Mouse (Mus musculus): ENCODE measurements at regions not wholly inside any gene's neighbourhood (a gene's known extent, or its start where the extent isn't known, plus 50 kb on each side); places are given as distances from the start of the nearest gene placed in this dataset.

DNA sequence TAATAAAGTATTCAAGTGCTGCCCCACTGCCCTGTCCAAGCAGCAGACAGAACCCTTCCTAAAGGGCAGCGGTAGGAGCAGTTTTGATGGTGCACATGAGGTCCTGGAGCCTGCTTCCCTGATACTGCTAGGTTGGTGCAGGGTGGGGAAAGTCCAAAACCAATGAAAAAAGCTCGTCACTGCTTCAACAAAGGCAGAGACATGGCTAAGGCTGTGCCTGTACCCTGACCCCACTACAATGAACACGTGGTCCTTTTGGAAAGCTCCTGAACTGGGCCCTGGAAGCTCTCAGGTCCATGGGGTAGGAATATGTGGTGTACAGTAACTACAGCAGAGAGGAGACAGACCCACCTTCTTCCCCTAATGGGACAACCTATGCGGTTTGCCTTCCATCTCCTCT lies 104.1 kb upstream of the Tpm1 start:
- TF ChIP-seq CTCF (IDR thresholded peaks at IDR 0.05; ENCODE audit: borderline replicate concordance, control insufficient read depth, extremely low read depth, insufficient read depth, low read length, poor library complexity) (no peak), POLR2A (IDR thresholded peaks at IDR 0.05; ENCODE audit: control insufficient read depth, extremely low read depth, insufficient read depth, low read length, poor library complexity) (no peak)
- no peak overlapping the region for H3K27ac ChIP-seq (ENCODE audit: control insufficient read depth, insufficient read depth, low read length)
- no peaks in the 10 kb centered on the region for H3K36me3 ChIP-seq (ENCODE audit: control insufficient read depth, insufficient read depth, low read length)
- no peaks in the 10 kb centered on the region for H3K4me1 ChIP-seq (replicated peaks; ENCODE audit: control insufficient read depth, insufficient read depth, low read length)
- no peak for DNase-seq
- H3K4me3 ChIP-seq (ENCODE audit: control insufficient read depth, insufficient read depth, low read length) = no peak overlapping the region
- WGBS = 88% methylated on average over 4 of the region's 4 CpGs
- H3K27me3 ChIP-seq (ENCODE audit: control insufficient read depth, insufficient read depth, low read length) = no peaks in the 10 kb centered on the region

DNA sequence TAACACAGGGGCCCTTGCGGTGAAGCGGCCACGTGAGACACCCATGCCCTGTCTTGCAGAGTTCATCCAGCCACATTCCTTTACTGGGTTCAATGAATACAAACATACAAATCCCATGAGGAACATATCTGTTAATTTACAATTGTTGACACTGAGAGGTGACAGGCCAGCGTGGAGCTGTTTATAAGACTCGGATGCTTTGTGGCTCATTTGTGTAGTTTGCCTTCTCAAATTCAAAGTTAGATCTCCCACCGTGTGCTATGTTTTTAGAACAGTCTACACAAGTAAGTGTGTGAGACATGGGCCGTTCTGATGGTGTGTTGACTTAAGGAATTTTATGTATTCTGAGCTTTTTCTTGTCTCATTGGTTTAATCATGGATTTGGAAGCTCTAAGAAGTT lies 98.5 kb upstream of the Tpm1 start:
- Histone ChIP-seq H3K27ac (ENCODE audit: control insufficient read depth, insufficient read depth, low read length) (no peak overlapping the region), H3K4me3 (ENCODE audit: control insufficient read depth, insufficient read depth, low read length) (no peak overlapping the region), H3K27me3 (ENCODE audit: control insufficient read depth, insufficient read depth, low read length) (no peaks in the 10 kb centered on the region), H3K36me3 (ENCODE audit: control insufficient read depth, insufficient read depth, low read length) (no peaks in the 10 kb centered on the region), H3K4me1 (replicated peaks; ENCODE audit: control insufficient read depth, insufficient read depth, low read length) (no peaks in the 10 kb centered on the region)
- 91% methylated on average over 7 of the region's 7 CpGs for WGBS
- no peak for DNase-seq
- TF ChIP-seq POLR2A (IDR thresholded peaks at IDR 0.05; ENCODE audit: control insufficient read depth, extremely low read depth, insufficient read depth, low read length, poor library complexity) (no peak), CTCF (IDR thresholded peaks at IDR 0.05; ENCODE audit: borderline replicate concordance, control insufficient read depth, extremely low read depth, insufficient read depth, low read length, poor library complexity) (no peak)

DNA sequence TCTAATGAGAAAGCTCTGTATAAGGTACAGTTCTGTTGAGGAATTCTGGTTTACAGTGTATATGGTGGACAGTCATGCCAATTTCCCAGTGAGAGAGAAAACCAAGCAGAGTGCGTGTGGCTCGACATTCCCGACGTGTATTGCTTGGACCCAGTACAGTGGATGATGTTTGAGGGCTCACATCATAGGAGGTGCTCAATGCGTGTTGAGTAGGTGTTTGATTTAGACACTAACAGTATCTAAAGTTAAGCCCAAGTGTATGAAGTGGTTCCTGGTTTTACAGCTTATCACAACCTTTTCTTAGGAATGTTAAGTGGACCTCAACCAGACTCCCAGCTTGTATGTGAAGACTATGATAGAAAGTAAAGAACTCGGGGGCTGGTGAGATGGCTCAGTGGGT lies 96.2 kb upstream of the Tpm1 start:
- TF ChIP-seq POLR2A (IDR thresholded peaks at IDR 0.05; ENCODE audit: control insufficient read depth, extremely low read depth, insufficient read depth, low read length, poor library complexity) = no peak
- 95% methylated on average over 6 of the region's 6 CpGs for WGBS
- no peak for DNase-seq
- Histone ChIP-seq H3K36me3 (ENCODE audit: control insufficient read depth, insufficient read depth, low read length) (no peaks in the 10 kb centered on the region), H3K4me3 (ENCODE audit: control insufficient read depth, insufficient read depth, low read length) (no peak overlapping the region), H3K27me3 (ENCODE audit: control insufficient read depth, insufficient read depth, low read length) (no peaks in the 10 kb centered on the region), H3K4me1 (replicated peaks; ENCODE audit: control insufficient read depth, insufficient read depth, low read length) (no peaks in the 10 kb centered on the region), H3K27ac (ENCODE audit: control insufficient read depth, insufficient read depth, low read length) (no peak overlapping the region)

DNA sequence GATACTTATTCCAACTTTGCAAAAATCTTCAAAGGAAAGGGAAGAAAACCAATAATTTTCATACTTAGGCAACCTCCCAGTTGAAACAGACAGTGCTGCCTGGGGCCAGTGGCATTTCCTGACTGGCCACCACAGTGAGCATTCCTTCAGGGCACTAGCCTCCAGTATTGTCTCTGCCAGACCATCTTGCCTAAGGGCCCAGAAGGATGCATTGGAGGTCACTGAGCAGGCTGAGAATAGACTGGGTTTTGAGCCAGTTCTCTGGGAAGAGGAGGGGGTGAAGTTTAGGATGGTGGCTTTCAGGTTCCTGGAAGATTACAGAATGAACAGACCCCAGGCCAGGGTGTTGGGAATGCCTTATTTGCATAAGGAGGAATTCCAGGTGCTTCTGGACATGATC lies 95.3 kb upstream of the Tpm1 start:
- Histone ChIP-seq H3K4me3 (ENCODE audit: control insufficient read depth, insufficient read depth, low read length) (no peak overlapping the region), H3K4me1 (replicated peaks; ENCODE audit: control insufficient read depth, insufficient read depth, low read length) (no peaks in the 10 kb centered on the region), H3K27me3 (ENCODE audit: control insufficient read depth, insufficient read depth, low read length) (no peaks in the 10 kb centered on the region), H3K36me3 (ENCODE audit: control insufficient read depth, insufficient read depth, low read length) (no peaks in the 10 kb centered on the region), H3K27ac (ENCODE audit: control insufficient read depth, insufficient read depth, low read length) (no peak overlapping the region)
- no peak for DNase-seq
- TF ChIP-seq CTCF (IDR thresholded peaks at IDR 0.05; ENCODE audit: borderline replicate concordance, control insufficient read depth, extremely low read depth, insufficient read depth, low read length, poor library complexity) (no peak), POLR2A (IDR thresholded peaks at IDR 0.05; ENCODE audit: control insufficient read depth, extremely low read depth, insufficient read depth, low read length, poor library complexity) (no peak)

DNA sequence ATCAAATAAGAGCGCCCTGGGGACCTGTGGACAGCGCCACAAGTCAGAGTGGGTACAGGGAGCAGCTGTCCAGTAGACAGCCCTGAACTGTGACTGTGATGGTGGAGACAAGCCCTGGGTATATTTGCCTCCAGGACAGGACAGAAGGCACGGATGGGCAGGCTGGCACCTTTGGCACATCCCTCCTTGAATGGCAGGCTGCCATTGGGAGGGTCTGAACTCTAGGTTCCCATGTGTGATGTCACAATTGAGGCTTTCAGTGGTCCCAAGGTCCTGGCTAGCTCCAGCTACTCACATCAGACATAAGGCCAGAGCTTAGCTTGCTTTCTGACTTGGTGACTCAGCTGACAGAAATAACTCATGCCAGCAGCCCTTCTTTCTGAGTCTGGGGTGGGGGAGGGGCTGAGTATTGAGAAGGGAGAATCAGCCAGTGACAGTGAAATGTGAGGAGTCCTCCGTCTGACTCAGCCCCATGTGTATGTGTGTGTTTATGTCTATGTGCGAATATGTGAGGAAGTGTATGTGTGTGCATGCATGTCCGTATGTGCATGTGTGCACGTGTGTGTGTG lies 91.2 kb upstream of the Tpm1 start:
- Histone ChIP-seq H3K27me3 (ENCODE audit: control insufficient read depth, insufficient read depth, low read length) (no peaks in the 10 kb centered on the region), H3K36me3 (ENCODE audit: control insufficient read depth, insufficient read depth, low read length) (no peaks in the 10 kb centered on the region), H3K4me1 (replicated peaks; ENCODE audit: control insufficient read depth, insufficient read depth, low read length) (no peaks in the 10 kb centered on the region), H3K27ac (ENCODE audit: control insufficient read depth, insufficient read depth, low read length) (no peak overlapping the region), H3K4me3 (ENCODE audit: control insufficient read depth, insufficient read depth, low read length) (no peak overlapping the region)
- no peak for TF ChIP-seq POLR2A (IDR thresholded peaks at IDR 0.05; ENCODE audit: control insufficient read depth, extremely low read depth, insufficient read depth, low read length, poor library complexity)
- TF ChIP-seq CTCF (IDR thresholded peaks at IDR 0.05; ENCODE audit: borderline replicate concordance, control insufficient read depth, extremely low read depth, insufficient read depth, low read length, poor library complexity) = no peak
- no peak for DNase-seq
- 80% methylated on average over 7 of the region's 7 CpGs for WGBS

DNA sequence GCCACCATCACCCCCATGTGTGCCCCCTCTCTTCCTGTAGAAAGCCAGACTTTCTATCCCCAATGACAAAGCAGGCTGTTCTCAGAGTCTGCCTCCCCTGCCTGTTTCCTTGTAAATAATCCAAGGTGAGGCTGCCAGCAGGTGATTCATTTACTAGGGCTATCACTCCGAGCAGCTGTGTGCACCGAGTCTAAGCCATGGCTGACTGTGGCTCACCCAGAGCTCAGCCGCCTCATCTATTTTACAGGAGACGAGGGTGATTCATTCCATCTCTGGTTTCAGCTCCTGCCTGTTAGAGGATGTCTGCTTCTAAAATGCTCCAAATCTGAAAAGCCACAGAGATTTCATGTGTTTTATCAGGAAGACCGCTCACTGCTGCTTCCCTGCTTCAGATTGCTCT lies 88.5 kb upstream of the Tpm1 start:
- TF ChIP-seq POLR2A (IDR thresholded peaks at IDR 0.05; ENCODE audit: control insufficient read depth, extremely low read depth, insufficient read depth, low read length, poor library complexity) = no peak
- TF ChIP-seq CTCF (IDR thresholded peaks at IDR 0.05; ENCODE audit: borderline replicate concordance, control insufficient read depth, extremely low read depth, insufficient read depth, low read length, poor library complexity) = no peak
- H3K36me3 ChIP-seq (ENCODE audit: control insufficient read depth, insufficient read depth, low read length) = no peaks in the 10 kb centered on the region
- H3K4me1 ChIP-seq (replicated peaks; ENCODE audit: control insufficient read depth, insufficient read depth, low read length) = no peaks in the 10 kb centered on the region
- 84% methylated on average over 5 of the region's 5 CpGs for WGBS
- H3K27me3 ChIP-seq (ENCODE audit: control insufficient read depth, insufficient read depth, low read length) = no peaks in the 10 kb centered on the region
- DNase-seq = no peak
- no peak overlapping the region for H3K4me3 ChIP-seq (ENCODE audit: control insufficient read depth, insufficient read depth, low read length)
- H3K27ac ChIP-seq (ENCODE audit: control insufficient read depth, insufficient read depth, low read length) = no peak overlapping the region

DNA sequence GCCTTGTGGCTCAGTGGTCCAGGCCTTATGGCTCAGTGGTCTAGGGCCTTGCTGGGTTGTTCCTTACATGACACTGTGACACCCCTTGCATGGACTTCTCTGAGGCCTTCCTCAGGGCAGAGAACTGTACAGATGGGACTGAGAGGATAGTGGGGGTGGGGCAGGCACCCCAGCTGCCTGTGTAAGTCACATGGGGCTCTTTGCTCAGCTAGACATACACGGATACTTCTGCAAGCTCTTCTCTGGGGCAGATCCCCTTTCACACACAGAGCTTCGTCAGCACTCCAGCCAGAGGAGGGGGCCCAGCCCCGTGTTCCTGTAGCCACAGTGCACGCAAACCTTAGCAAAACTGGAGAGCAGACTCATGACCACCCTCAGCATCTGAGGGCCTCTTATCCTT lies 87.9 kb upstream of the Tpm1 start:
- Histone ChIP-seq H3K36me3 (ENCODE audit: control insufficient read depth, insufficient read depth, low read length) (no peaks in the 10 kb centered on the region), H3K27me3 (ENCODE audit: control insufficient read depth, insufficient read depth, low read length) (no peaks in the 10 kb centered on the region), H3K4me3 (ENCODE audit: control insufficient read depth, insufficient read depth, low read length) (no peak overlapping the region), H3K27ac (ENCODE audit: control insufficient read depth, insufficient read depth, low read length) (no peak overlapping the region), H3K4me1 (replicated peaks; ENCODE audit: control insufficient read depth, insufficient read depth, low read length) (no peaks in the 10 kb centered on the region)
- WGBS = 57% methylated on average over 4 of the region's 4 CpGs
- no peak for DNase-seq
- TF ChIP-seq CTCF (IDR thresholded peaks at IDR 0.05; ENCODE audit: borderline replicate concordance, control insufficient read depth, extremely low read depth, insufficient read depth, low read length, poor library complexity) (no peak), POLR2A (IDR thresholded peaks at IDR 0.05; ENCODE audit: control insufficient read depth, extremely low read depth, insufficient read depth, low read length, poor library complexity) (no peak)

Measured in thymus, adult 2 months (tissue).